Mouse (Mus musculus): Measurements from ENCODE around the gene Slc25a45.
"Not testable (repeated sequence)": the region's sequence is repeated elsewhere in the genome, so short reads cannot be mapped to it uniquely, and the experiment has no call there.

Gene Slc25a45

GRCm38 (mm10) chr19:5862335-5863085 is 15.1 kb upstream of the Slc25a45 start:
- DNase-seq = no peak

GRCm38 (mm10) chr19:5863776-5864175 is 13.8 kb upstream of the Slc25a45 start:
- no peak for DNase-seq

GRCm38 (mm10) chr19:5864710-5865398 is 12.8 kb upstream of the Slc25a45 start:
- DNase-seq = no peak

- DNase-seq = no peak
Measured at GRCm38 (mm10) chr19:5868096-5868495, 9.5 kb upstream of the Slc25a45 start.

GRCm38 (mm10) chr19:5871273-5871672 is 6.3 kb upstream of the Slc25a45 start:
- DNase-seq = peak; percentile 71 to 80

- no peak for DNase-seq
Measured at GRCm38 (mm10) chr19:5871683-5872082, 5.9 kb upstream of the Slc25a45 start.

- DNase-seq = no peak
Measured at GRCm38 (mm10) chr19:5872528-5872927, 5.1 kb upstream of the Slc25a45 start.

GRCm38 (mm10) chr19:5872931-5873556 is 4.6 kb upstream of the Slc25a45 start:
- no peak for DNase-seq

- DNase-seq = no peak
Measured at GRCm38 (mm10) chr19:5874391-5874968, 3.1 kb upstream of the Slc25a45 start.

GRCm38 (mm10) chr19:5874969-5875480 is 2.6 kb upstream of the Slc25a45 start, which contains the start of gene Frmd8:
Frmd8 (minus strand) TSS chr19:5875274.
- peak; percentile 97 to 98 for DNase-seq

GRCm38 (mm10) chr19:5878362-5878722 is 734 bp downstream of the Slc25a45 start:
- peak; percentile 70 to 79 for DNase-seq

- DNase-seq = no peak
Measured at GRCm38 (mm10) chr19:5878916-5879315, 1.3 kb downstream of the Slc25a45 start.

GRCm38 (mm10) chr19:5879735-5880134 is 2.1 kb downstream of the Slc25a45 start:
- no peak for DNase-seq

GRCm38 (mm10) chr19:5881155-5881554 is 3.5 kb downstream of the Slc25a45 start:
- peak in 1 of 2 experiments; percentile 41 for DNase-seq

- not testable (repeated sequence) for DNase-seq
Measured at GRCm38 (mm10) chr19:5882079-5882478, 4.5 kb downstream of the Slc25a45 start.

- no peak for DNase-seq
Measured at GRCm38 (mm10) chr19:5883935-5884334, 6.3 kb downstream of the Slc25a45 start.

- no peak for DNase-seq
Measured at GRCm38 (mm10) chr19:5885838-5886237, 8.2 kb downstream of the Slc25a45 start.

GRCm38 (mm10) chr19:5887234-5887815 is 9.7 kb downstream of the Slc25a45 start:
- no peak for DNase-seq

- no peak for DNase-seq
Measured at GRCm38 (mm10) chr19:5889211-5889610, 11.6 kb downstream of the Slc25a45 start.

- DNase-seq = no peak
Measured at GRCm38 (mm10) chr19:5891521-5892258, 14.1 kb downstream of the Slc25a45 start.

- no peak for DNase-seq
Measured at GRCm38 (mm10) chr19:5892262-5892661, 14.7 kb downstream of the Slc25a45 start.

GRCm38 (mm10) chr19:5892735-5893134 is 15.1 kb downstream of the Slc25a45 start:
- no peak for DNase-seq

Measured in kidney, postnatal 4 days (tissue).